9 mouse cellular contexts compared by ENCODE assay signal in the genomic region with DNA sequence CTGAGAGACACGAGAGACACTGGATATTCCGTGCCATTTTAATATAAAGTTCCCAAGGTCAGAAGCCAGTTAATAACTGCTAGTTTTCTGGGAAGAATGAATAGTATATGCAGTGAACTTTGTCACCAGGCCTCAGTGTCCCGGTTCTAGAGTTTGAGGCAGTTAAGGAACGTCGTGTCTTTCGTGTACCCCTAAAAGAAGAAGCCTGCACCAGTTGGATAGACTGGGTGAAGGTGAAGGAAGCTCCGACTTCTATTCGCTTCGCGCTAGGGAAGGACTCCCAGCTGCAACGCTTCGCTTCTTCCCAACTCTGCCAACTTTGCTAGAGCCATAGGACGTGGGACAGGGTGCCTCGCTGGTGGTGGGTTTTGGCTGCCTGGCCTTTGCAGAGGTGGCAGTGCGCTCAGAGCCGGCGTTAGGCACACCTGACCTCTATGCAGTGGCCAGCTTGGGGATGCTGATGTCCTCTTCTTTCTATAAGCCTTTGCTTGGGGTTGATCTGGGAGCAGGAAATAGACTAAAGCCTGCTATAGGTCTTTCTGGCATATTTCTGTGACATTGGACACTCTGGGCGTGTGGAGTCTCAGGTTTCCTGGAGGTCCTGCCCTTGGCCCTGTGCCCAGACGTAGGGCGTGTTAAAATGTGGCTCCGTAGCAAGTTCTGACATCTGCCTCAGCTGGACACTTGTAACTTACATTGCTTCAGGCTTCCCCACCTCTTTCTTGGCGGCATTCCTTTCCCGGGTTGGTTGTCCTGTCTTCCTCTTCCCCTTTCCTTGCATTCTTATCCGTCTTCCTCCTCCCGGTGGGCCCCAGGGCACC. TPM values are rescaled to one million over a fixed set of nuclear protein-coding genes. Genes with fewer than 3 reads are reported as not detected.
DNase-seq lines count a peak whose midpoint lies in the region; ATAC-seq and TF ChIP-seq lines count a peak whose summit lies in the region.
"Had no signal": no experiment of that assay in that cellular context is flagged by ENCODE, and none has a peak within 500 bp of the region (broad histone marks: within the 10 kb centered on the region; RNA-seq: fewer than 3 reads in every experiment).

No protein-coding gene starts in this region.

- H3K9me3 ChIP-seq in intestine, embryonic 16.5 days (ENCODE audit: control insufficient read depth, low read length): no peaks in the 10 kb centered on the region
- no peaks in the 10 kb centered on the region for H3K9me3 ChIP-seq in liver, postnatal 0 days (ENCODE audit: low read length)

- H3K4me1 ChIP-seq in intestine, embryonic 16.5 days (ENCODE audit: control insufficient read depth, insufficient read depth, low read length): peaks cover 16% of the 10 kb centered on the region
- H3K4me1 ChIP-seq in liver, postnatal 0 days (ENCODE audit: insufficient read depth): peaks cover 16% of the 10 kb centered on the region
- peaks cover 18% of the 10 kb centered on the region; the same call in 1 of the 2 replicates for H3K4me1 ChIP-seq in olfactory bulb, adult 2 months (ENCODE audit: control insufficient read depth, insufficient read depth, low read length)

- intact Hi-C loops in gastrocnemius, postnatal 36 days (cut with DNase I): loop anchor here (5.0 to 10.0 kb wide), 2 partner anchors 44 to 194 kb away; partner anchors contain the start of gene Kpna4

- no peak for ATAC-seq in intestine, embryonic 16.5 days
- ATAC-seq in liver, postnatal 0 days: peak; percentile 28

- DNase-seq in gastrocnemius, adult 18-20 months (ENCODE audit: low spot score): peak; percentile 25
- DNase-seq in gastrocnemius, postnatal 36 days: no peak
- peak; percentile 61 for DNase-seq in cerebellum, adult 9-10 months
- DNase-seq in forelimb bud, embryonic 11.5 days (ENCODE audit: low read depth, low spot score): peak; percentile 78
- peak; percentile 86 for DNase-seq in liver, postnatal 0 days
- DNase-seq in urinary bladder, postnatal 36 days (ENCODE audit: low spot score in 2 of 2): peak; percentile 53 to 67

- H3K36me3 ChIP-seq in intestine, embryonic 16.5 days (ENCODE audit: control insufficient read depth, insufficient read depth, low read length): no peaks in the 10 kb centered on the region
- H3K36me3 ChIP-seq in liver, postnatal 0 days (replicated peaks; ENCODE audit: insufficient read depth, low read length): no peaks in the 10 kb centered on the region

- 4% methylated on average over 25 of the region's 25 CpGs for WGBS in intestine, embryonic 16.5 days
- WGBS in liver, postnatal 0 days (ENCODE audit: insufficient replicate concordance): 8% methylated on average over 25 of the region's 25 CpGs
- 3% methylated on average over 25 of the region's 25 CpGs for WGBS in olfactory bulb, adult 2 months

- TF ChIP-seq EP300 in liver, postnatal 0 days (IDR thresholded peaks at IDR 0.05; ENCODE audit: low read depth): no peak

- no peaks in the 10 kb centered on the region for H3K27me3 ChIP-seq in intestine, embryonic 16.5 days (replicated peaks; ENCODE audit: control insufficient read depth, insufficient read depth, low read length)
- H3K27me3 ChIP-seq in liver, postnatal 0 days (ENCODE audit: insufficient read depth, low read length): 0 out of 2 replicates have a peak, but pooled peaks cover 5% of the 10 kb centered on the region
- H3K27me3 ChIP-seq: Patski had no signal

- H3K27ac ChIP-seq in intestine, embryonic 16.5 days (ENCODE audit: low read length): no peak overlapping the region
- peak overlapping the region; percentile 88 for H3K27ac ChIP-seq in liver, postnatal 0 days (ENCODE audit: low read depth)
- H3K27ac ChIP-seq in olfactory bulb, adult 2 months (ENCODE audit: insufficient read depth, low read depth, low read length): no peak overlapping the region

- H3K9ac ChIP-seq in intestine, embryonic 16.5 days (ENCODE audit: low read depth, low read length): peak overlapping the region; percentile 83
- peak overlapping the region; percentile 91 for H3K9ac ChIP-seq in liver, postnatal 0 days (replicated peaks)

- no peak for TF ChIP-seq POLR2A in olfactory bulb, adult 2 months (IDR thresholded peaks at IDR 0.05; ENCODE audit: insufficient read depth, low read depth, low read length)

- H3K4me2 ChIP-seq in intestine, embryonic 16.5 days (ENCODE audit: low read depth, low read length): peak overlapping the region; percentile 98
- peak overlapping the region; percentile 93 for H3K4me2 ChIP-seq in liver, postnatal 0 days (ENCODE audit: low read depth, low read length)

- TF ChIP-seq CTCF in liver, postnatal 0 days (IDR thresholded peaks at IDR 0.05; ENCODE audit: low read depth): no peak
- no peak for TF ChIP-seq CTCF in olfactory bulb, adult 2 months (IDR thresholded peaks at IDR 0.05; ENCODE audit: insufficient read depth, low read depth, low read length)

- peak overlapping the region; percentile 63 for H3K4me3 ChIP-seq in intestine, embryonic 16.5 days (ENCODE audit: low read length)
- peak overlapping the region; percentile 65 for H3K4me3 ChIP-seq in liver, postnatal 0 days (ENCODE audit: low read depth, low read length)
- H3K4me3 ChIP-seq in olfactory bulb, adult 2 months (ENCODE audit: insufficient read depth, low read depth, low read length): peak overlapping the region; percentile 88

RNA-seq across cellular contexts. Expression of gene Ppm1l, which starts 1.7 kb away (rescaled TPM):
- total RNA-seq in gastrocnemius, adult 18-20 months (2021): 100 to 1,000 TPM in 1 of 2 experiments, 10 to 100 TPM in 1; 96.4 to 102 TPM
- total RNA-seq in gastrocnemius, postnatal 36 days (2021): 10 to 100 TPM; 71.0 to 77.5 TPM
- polyA plus RNA-seq in intestine, embryonic 16.5 days (2015; fragmentation: Nextera tagmentation; extraction: Ambion mirVana): 3.3 and 3.4 TPM in 2 replicates
- 2.4 and 2.8 TPM in 2 replicates for polyA plus RNA-seq in liver, postnatal 0 days (2015; fragmentation: Nextera tagmentation; extraction: Ambion mirVana)
- polyA plus RNA-seq in olfactory bulb, adult 2 months (2012; ENCODE audit: insufficient read depth, insufficient read length, low replicate concordance, missing spikeins): not detected in 2 replicates

Comparison
In these comparisons a context has a peak if more than half of its experiments do, and no peak if none do; other contexts are left out.
1. DNase-seq: peak in gastrocnemius, adult 18-20 months (single experiment), cerebellum, adult 9-10 months (single experiment), forelimb bud, embryonic 11.5 days (single experiment), liver, postnatal 0 days (single experiment) and urinary bladder, postnatal 36 days (2 of 2); none in gastrocnemius, postnatal 36 days (0 of 2).
2. Peak in every context shown above with its lines, with median percentiles within 50 percentile points of each other: H3K4me3 ChIP-seq.